Mouse (Mus musculus) lung, embryonic 15.5 days (tissue): ENCODE results near the gene Aldoc. TPM values are rescaled to one million over a fixed set of nuclear protein-coding genes. Genes with fewer than 3 reads are reported as not detected.
"Not testable (repeated sequence)": the region's sequence is repeated elsewhere in the genome, so short reads cannot be mapped to it uniquely, and the experiment has no call there.

Experiments
- ATAC-seq: fragments of 200-750 bp; cut with Nextera tagmentation; 2 replicates; pipeline ENCODE4 v1.8.0; 2017; ENCODE audit warnings: moderate number of reproducible peaks, borderline replicate concordance; ENCODE audit not compliant: low FRiP score, low TSS enrichment; ENCODE audit errors: extremely low read depth
- H3K27ac ChIP-seq: fragments of 300-500 bp; sonication (generic); 2 replicates; pipeline ENCODE4 v1.5.1; 2015; ENCODE audit warnings: moderate library complexity, mild to moderate bottlenecking, inconsistent platforms
- H3K27me3 ChIP-seq: fragments of 300-500 bp; sonication (generic); 2 replicates; pipeline ENCODE4 v1.6.1; 2015; ENCODE audit warnings: inconsistent platforms
- H3K36me3 ChIP-seq: fragments of 300-500 bp; sonication (generic); 2 replicates; pipeline ENCODE4 v1.6.1; 2015; ENCODE audit warnings: inconsistent platforms
- H3K4me1 ChIP-seq: fragments of 300-500 bp; sonication (generic); 2 replicates; pipeline ENCODE4 v1.6.1; 2015; ENCODE audit warnings: inconsistent platforms
- H3K4me2 ChIP-seq: fragments of 300-500 bp; sonication (generic); 2 replicates; pipeline ENCODE4 v1.6.1; 2015; ENCODE audit warnings: inconsistent platforms, mild to moderate bottlenecking, moderate library complexity
- H3K4me3 ChIP-seq: fragments of 300-500 bp; sonication (generic); 2 replicates; pipeline ENCODE4 v1.5.1; 2015; ENCODE audit warnings: mild to moderate bottlenecking, inconsistent platforms
- H3K9ac ChIP-seq: fragments of 300-500 bp; sonication (generic); 2 replicates; pipeline ENCODE4 v1.6.1; 2015; ENCODE audit warnings: inconsistent platforms
- H3K9me3 ChIP-seq: fragments of 300-500 bp; sonication (generic); 2 replicates; pipeline ENCODE4 v1.6.1; 2016; ENCODE audit warnings: inconsistent platforms
- WGBS: fragments of 180-500 bp; shearing (Covaris S2); methylation state at CpG from one replicate; pipeline ENCODE4 v1.1.7; 2015; 5-methylcytosine and 5-hydroxymethylcytosine counted together
- polyA plus RNA-seq: library from polyadenylated mRNA; unstranded; fragments of >200 nt; fragmentation: Nextera tagmentation; extraction: Ambion mirVana; gene quantifications from 2 replicates; pipeline ENCODE4 v1.2.1, GENCODE M21; 2015

The Aldoc gene
- polyA plus RNA-seq: 7.7 and 8.1 TPM in 2 replicates

DNA sequence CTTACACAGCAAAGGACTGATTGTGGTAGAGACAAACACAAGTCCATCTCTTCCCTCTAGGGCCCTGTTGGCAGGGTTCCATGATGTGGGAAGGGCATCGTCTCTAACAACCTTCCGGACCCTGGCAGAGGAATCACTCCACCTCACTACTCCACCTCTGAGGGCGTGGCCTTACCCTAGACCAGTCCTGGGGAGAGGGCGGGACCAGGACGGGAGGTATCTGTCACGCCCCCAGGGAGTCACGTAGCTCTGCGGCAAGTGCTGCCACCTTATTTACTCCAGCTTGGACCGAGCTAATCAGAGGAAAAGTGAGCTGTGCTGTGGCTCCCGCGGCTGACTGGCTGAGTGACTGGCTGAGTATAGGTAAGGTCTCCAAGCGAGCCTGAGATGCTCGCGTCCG lies at the start of gene Aldoc:
Gene Aldoc (plus strand): TSS at position 109 of the 400 bp plus-strand sequence.
- 8% methylated on average over 15 of the region's 15 CpGs for WGBS
- Histone ChIP-seq H3K4me2 (peak within 1 kb of the TSS; percentile 33), H3K36me3 (peaks cover 38% of the 10 kb centered on the region), H3K9ac (no peak within 1 kb of the TSS; the same call in 1 of the 2 replicates), H3K27me3 (no peaks in the 10 kb centered on the region), H3K4me1 (peaks cover 19% of the 10 kb centered on the region), H3K4me3 (peak within 1 kb of the TSS; percentile 10; the same call in 1 of the 2 replicates), H3K9me3 (no peaks in the 10 kb centered on the region), H3K27ac (peak within 1 kb of the TSS; percentile 73)
- peak; percentile 91 for ATAC-seq

DNA sequence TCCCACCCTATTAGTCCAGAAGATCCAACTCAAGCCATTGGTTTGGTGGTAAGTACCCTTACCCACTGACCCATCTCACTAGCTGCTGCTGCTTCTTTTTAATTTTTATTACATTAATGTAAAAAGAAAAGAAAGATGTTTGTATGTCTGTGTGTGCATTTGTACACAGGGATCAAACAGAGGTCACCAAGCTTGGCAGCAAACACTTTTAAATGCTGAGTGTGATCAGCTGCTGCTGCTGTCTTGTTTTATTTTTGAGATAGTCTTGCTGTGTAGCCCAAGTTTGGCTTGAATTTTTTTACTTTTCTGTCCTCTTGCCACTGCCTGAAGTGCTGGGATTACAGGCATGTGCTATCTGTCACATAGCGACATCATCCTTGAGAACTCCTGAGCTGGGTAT lies 47.2 kb upstream of the Aldoc start:
- Histone ChIP-seq H3K9me3 (no peaks in the 10 kb centered on the region), H3K4me1 (no peaks in the 10 kb centered on the region), H3K27ac (no peak overlapping the region), H3K27me3 (no peaks in the 10 kb centered on the region), H3K36me3 (peaks cover 99% of the 10 kb centered on the region), H3K4me3 (no peak overlapping the region), H3K4me2 (no peak overlapping the region), H3K9ac (no peak overlapping the region)
- WGBS: 97% methylated on average over 1 of the region's 1 CpGs
- ATAC-seq: no peak

DNA sequence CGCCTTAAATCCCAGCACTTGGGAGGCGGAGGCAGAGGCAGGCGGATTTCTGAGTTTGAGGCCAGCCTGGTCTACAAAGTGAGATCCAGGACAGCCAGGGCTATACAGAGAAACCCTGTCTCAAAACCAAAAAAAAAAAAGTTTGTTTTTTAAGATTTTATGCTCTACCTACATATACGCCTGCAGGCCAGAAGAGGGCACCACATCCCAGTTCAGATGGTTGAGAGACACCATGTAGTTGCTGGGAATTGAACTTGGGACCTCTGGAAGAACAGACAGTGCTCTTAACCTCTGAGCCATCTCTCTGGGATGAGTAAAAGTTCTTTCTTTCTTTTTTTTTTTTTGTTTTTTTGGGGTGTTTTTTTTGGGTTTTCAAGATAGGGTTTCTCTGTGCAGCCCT lies 46.6 kb upstream of the Aldoc start:
- ATAC-seq, H3K4me3 ChIP-seq, H3K27me3 ChIP-seq, H3K9ac ChIP-seq, H3K4me2 ChIP-seq, H3K9me3 ChIP-seq, H3K27ac ChIP-seq, H3K4me1 ChIP-seq: not testable (repeated sequence)
- H3K36me3 ChIP-seq: peaks cover 100% of the 10 kb centered on the region
- 89% methylated on average over 4 of the region's 4 CpGs for WGBS

DNA sequence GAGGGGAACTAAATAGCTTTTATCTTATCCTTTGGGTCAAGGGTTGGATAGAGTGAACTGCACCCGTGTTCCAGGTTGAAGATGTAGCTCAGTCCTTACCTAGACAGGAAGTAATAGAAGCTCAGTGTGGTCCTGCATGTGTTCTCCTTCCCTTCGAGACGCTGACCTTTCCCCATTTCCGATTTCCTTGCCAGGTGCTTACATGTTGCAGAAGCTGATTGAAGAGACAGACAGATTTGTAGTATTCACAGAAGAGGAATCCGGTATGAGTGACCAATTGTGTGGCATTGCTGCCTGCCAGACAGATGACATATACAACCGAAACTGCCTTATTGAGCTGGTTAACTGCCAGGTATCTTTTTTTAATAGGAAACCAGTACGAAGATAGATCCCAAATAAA lies 43.9 kb upstream of the Aldoc start:
- no peaks in the 10 kb centered on the region for H3K4me1 ChIP-seq
- no peak overlapping the region for H3K4me2 ChIP-seq
- ATAC-seq: no peak
- no peaks in the 10 kb centered on the region for H3K9me3 ChIP-seq
- no peak overlapping the region for H3K27ac ChIP-seq
- H3K4me3 ChIP-seq: no peak overlapping the region
- H3K9ac ChIP-seq: no peak overlapping the region
- peaks cover 98% of the 10 kb centered on the region for H3K36me3 ChIP-seq
- H3K27me3 ChIP-seq: no peaks in the 10 kb centered on the region
- 84% methylated on average over 7 of the region's 7 CpGs for WGBS

DNA sequence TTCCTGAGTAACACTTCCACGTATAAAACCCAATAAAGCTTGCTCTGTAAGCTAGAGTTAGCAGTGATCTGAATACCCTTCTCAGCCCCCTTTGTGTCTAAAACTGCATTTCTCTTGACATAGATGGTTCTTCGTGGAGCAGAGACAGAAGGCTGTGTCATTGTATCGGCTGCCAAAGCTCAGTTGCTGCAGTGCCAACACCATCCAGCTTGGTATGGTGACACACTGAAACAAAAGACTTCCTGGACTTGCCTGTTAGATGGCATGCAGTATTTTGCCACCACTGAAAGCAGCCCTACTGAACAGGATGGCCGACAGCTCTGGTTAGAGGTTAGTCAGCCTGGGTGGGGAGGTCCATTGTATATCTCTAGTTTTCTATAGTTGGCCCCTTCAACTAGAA lies 43.2 kb upstream of the Aldoc start:
- H3K27ac ChIP-seq: no peak overlapping the region
- no peaks in the 10 kb centered on the region for H3K4me1 ChIP-seq
- 92% methylated on average over 4 of the region's 4 CpGs for WGBS
- ATAC-seq: no peak
- no peaks in the 10 kb centered on the region for H3K9me3 ChIP-seq
- no peak overlapping the region for H3K4me2 ChIP-seq
- H3K4me3 ChIP-seq: no peak overlapping the region
- no peak overlapping the region for H3K9ac ChIP-seq
- H3K27me3 ChIP-seq: no peaks in the 10 kb centered on the region
- H3K36me3 ChIP-seq: peaks cover 98% of the 10 kb centered on the region

DNA sequence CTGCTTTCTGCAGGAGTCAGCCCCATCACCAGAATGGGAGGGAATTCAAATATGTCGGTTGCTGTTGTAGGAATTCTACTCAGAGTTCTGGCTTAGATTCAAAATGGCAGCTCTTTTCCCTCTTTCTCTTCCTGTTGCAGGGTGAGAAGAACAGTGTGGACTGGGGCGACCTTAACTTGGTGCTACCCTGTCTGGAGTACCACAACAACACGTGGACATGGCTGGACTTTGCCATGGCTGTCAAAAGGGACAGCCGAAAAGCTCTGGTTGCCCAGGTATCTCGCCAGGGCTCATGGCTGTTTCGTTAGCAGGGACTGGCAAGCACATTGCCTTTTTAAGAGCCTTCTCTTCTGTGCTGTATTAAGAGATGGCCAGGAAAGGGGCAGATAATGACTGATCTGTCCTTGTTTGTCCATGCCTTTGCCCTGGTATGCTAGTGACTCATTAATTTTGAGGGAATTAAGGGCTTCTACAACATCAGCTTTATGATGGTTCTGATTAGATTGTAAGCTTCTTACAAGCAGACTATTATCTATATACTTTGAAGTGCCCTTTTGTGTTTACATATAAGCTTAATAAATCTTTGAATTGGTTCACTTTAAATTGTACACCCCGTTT lies 33.5 kb upstream of the Aldoc start:
- Histone ChIP-seq H3K4me2 (no peak overlapping the region), H3K27me3 (no peaks in the 10 kb centered on the region), H3K27ac (no peak overlapping the region), H3K4me3 (no peak overlapping the region), H3K9me3 (no peaks in the 10 kb centered on the region), H3K4me1 (no peaks in the 10 kb centered on the region), H3K36me3 (peaks cover 62% of the 10 kb centered on the region), H3K9ac (no peak overlapping the region)
- ATAC-seq: no peak
- WGBS: 88% methylated on average over 7 of the region's 7 CpGs

DNA sequence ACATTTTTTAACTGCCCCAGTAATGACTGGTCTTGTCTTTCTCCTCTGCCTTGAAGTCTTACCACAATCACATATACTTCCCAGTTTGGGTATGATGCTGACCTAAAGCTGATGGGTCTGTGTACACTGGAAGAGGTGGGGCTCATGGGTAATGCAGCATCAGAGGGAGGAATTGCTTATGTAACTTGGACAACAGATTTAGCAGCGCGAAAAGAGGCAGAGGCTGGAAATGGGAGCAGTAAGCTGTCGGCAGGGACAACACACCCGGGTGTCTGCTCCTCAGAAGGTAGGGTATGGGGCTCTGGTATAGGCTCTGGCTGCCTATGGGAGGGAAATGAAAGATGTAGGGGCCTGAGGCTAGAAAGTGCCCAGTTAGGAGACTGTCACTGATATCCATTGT lies 32.1 kb upstream of the Aldoc start, which contains the start of gene BC030499:
Gene BC030499 (plus strand): TSS at position 188 of the 400 bp plus-strand sequence.
- whole genome bisulfite sequencing: 90% methylated on average over 4 of the region's 4 CpGs
- Histone ChIP-seq H3K9me3 (no peaks in the 10 kb centered on the region), H3K27me3 (no peaks in the 10 kb centered on the region), H3K4me3 (no peak within 1 kb of the TSS), H3K27ac (no peak within 1 kb of the TSS), H3K4me1 (no peaks in the 10 kb centered on the region), H3K4me2 (no peak within 1 kb of the TSS), H3K36me3 (peaks cover 48% of the 10 kb centered on the region), H3K9ac (no peak within 1 kb of the TSS)
- ATAC-seq: no peak

DNA sequence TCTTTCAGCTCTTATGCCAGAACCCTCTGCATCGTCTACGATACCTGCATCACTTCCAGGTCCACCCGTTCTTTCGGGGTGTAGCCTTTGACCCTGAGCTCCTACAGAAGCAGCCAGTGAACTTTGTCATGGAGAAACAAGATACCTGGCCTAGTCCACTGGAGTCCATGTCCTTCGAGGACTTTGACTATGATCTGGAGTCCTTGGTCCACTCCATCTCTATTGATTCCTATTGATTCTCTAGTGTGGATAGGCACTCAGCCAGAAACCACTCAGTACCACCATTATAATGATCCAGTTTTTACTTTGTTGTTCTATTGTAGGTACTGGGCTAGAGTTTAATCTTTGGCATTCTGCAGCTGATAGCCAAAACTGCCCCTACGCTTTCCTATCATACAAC lies 28.2 kb upstream of the Aldoc start:
- no peak overlapping the region for H3K4me3 ChIP-seq
- H3K27ac ChIP-seq: no peak overlapping the region
- H3K27me3 ChIP-seq: no peaks in the 10 kb centered on the region
- peaks cover 14% of the 10 kb centered on the region for H3K36me3 ChIP-seq
- WGBS: 94% methylated on average over 6 of the region's 6 CpGs
- H3K9ac ChIP-seq: no peak overlapping the region
- no peak for ATAC-seq
- no peak overlapping the region for H3K4me2 ChIP-seq
- no peaks in the 10 kb centered on the region for H3K4me1 ChIP-seq
- no peaks in the 10 kb centered on the region for H3K9me3 ChIP-seq

DNA sequence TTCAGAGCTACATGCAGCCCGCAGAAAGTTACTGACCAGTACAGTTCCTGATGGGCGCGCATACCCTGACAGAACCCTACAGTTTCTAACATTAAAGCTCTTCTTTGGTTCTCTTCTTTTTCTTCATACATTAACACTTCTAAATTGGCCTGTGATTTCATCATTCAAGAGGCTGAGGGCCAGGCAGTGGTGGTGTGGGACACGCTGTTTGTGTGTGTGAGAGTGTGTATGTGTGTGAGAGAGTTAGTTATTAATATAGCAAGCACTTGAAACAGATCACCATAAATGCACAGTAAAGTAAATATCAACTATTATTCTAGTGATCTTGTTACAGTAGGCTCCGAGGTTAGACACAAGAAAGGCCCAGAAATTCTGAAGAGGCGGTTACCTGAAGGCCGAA lies 21.9 kb upstream of the Aldoc start:
- Histone ChIP-seq H3K4me1 (peaks cover 6% of the 10 kb centered on the region; the same call in 1 of the 2 replicates), H3K36me3 (peaks cover 25% of the 10 kb centered on the region), H3K27me3 (no peaks in the 10 kb centered on the region), H3K4me3 (peak overlapping the region; percentile 70), H3K9ac (peak overlapping the region; percentile 67), H3K27ac (no peak overlapping the region; the same call in 1 of the 2 replicates), H3K4me2 (peak overlapping the region; percentile 66), H3K9me3 (no peaks in the 10 kb centered on the region)
- no peak for ATAC-seq
- WGBS: 58% methylated on average over 7 of the region's 7 CpGs

DNA sequence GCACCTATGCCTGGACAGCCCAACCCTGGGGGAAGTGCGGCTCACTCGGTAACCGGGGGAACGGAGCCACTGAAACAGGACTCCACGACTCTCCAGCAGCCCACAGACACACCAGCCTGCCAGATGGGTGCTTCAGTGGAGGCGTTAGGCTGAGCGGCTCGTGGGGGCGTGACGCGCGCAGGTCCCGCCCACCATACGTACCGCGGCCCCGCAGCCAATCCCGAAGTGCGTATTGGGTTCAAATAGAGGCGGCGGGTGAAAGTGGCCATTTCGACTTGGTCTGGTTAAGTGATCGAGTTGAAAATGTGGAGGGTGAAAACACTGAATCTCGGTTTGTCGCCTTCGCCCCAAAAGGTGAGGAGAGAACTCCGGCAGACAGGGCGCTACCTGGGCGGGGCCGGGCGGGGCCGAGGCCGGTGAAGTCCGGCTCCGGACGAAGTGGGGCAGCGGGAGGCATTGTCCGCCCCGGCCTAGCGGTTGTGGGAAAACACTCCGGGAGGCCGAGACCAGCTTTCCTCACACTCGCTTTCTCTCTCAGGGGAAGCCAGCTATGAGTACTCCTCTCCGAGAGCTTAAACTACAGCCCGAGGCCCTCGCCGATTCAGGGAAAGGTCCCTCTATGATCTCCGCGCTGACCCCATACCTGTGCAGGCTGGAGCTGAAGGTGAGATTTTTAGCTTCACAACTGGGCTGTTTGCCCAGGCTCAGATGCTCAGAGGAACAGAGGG lies 21.2 kb upstream of the Aldoc start, which contains the start of gene Spag5:
Gene Spag5 (plus strand): TSS at position 173 of the 728 bp plus-strand sequence.
- 0% methylated on average over 48 of the region's 49 CpGs for WGBS
- H3K9ac ChIP-seq: peak within 1 kb of the TSS; percentile 67

DNA sequence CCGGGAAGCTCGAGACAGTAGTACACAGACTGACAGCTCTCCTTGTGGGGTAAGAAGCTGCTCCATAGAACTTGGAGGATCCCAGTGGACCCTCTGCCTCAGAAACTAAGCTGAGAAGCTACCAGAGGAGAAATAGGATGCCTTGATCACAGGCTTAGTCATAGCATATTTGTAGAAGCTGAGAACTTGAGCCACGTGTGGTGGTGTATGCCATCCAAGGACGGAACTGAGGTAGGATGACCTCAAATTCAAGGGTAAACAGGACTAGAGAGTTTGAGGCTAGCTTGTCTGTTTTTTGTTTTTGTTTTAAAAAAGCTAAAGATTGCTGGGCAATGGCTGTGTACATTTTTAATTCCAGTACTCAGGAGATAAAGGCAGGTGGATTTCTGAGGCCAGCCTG lies 17.5 kb upstream of the Aldoc start:
- Histone ChIP-seq H3K36me3 (peaks cover 57% of the 10 kb centered on the region), H3K4me2 (no peak overlapping the region), H3K27me3 (no peaks in the 10 kb centered on the region), H3K4me3 (no peak overlapping the region), H3K4me1 (peaks cover 12% of the 10 kb centered on the region), H3K9me3 (no peaks in the 10 kb centered on the region), H3K27ac (no peak overlapping the region), H3K9ac (no peak overlapping the region)
- WGBS: 80% methylated on average over 4 of the region's 4 CpGs
- ATAC-seq: no peak

More for the DNA sequence above, 21.2 kb upstream of the Aldoc start, which contains the start of gene Spag5:
- ATAC-seq: peak; percentile 100
- H3K4me1 ChIP-seq: peaks cover 9% of the 10 kb centered on the region
- peak within 1 kb of the TSS; percentile 66 for H3K4me2 ChIP-seq
- H3K4me3 ChIP-seq: peak within 1 kb of the TSS; percentile 70
- H3K27ac ChIP-seq: peak within 1 kb of the TSS; percentile 69
- H3K27me3 ChIP-seq: no peaks in the 10 kb centered on the region
- H3K36me3 ChIP-seq: peaks cover 30% of the 10 kb centered on the region
- H3K9me3 ChIP-seq: no peaks in the 10 kb centered on the region

DNA sequence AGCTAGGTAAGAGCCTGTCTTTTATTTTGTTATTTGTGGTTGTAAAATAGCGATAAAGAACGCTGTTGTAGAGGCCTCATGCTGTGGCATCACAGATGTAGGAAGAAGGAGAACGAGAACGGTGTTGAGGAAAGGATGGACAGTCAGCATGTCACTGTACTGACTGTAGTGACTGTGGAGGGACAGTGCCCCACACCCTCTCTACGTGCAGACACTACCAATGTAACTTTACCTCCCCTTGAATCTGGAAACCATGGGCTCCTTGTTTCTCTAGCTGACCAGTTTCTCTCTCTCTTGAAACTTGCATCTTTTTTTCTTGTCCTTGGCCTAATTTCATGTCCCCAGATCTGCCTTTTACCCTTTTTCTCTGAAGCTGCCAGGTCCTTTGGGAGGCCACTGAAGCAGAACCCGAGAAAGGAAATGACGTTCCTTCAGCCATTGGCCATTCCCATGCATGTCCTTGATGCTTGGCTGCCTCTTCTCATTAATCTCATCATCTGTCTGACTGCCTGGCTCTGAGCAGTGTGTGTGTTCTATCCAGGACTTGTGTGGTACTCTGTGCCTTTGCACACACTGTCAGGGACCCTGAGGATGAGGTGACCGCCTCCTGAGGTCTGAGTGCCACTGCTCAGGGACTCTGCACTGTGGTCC lies 11.8 kb upstream of the Aldoc start:
- Histone ChIP-seq H3K27me3 (no peaks in the 10 kb centered on the region), H3K4me3 (no peak overlapping the region), H3K36me3 (peaks cover 81% of the 10 kb centered on the region), H3K4me2 (no peak overlapping the region), H3K4me1 (peaks cover 7% of the 10 kb centered on the region), H3K9me3 (no peaks in the 10 kb centered on the region), H3K27ac (no peak overlapping the region), H3K9ac (no peak overlapping the region)
- WGBS: 84% methylated on average over 8 of the region's 8 CpGs
- no peak for ATAC-seq
